Mouse (Mus musculus) cortical plate, adult 2 months (tissue): ENCODE data around the gene Tnxb.

ENCODE experiments used
- CTCF ChIP-seq: fragments of 200-500 bp; IDR thresholded peaks from 2 replicates; pipeline ENCODE4 v1.5.1; 2011; ENCODE audit warnings: mild to moderate bottlenecking, control low read depth, low read length; ENCODE audit not compliant: insufficient read depth; ENCODE audit errors: extremely low read depth
- POLR2A ChIP-seq: fragments of 200-500 bp; IDR thresholded peaks from 2 replicates; pipeline ENCODE4 v1.6.1; 2011; ENCODE audit warnings: mild to moderate bottlenecking, low read length, control low read depth; ENCODE audit not compliant: insufficient read depth; ENCODE audit errors: extremely low read depth

GRCm38 (mm10) chr17:34671151-34672066, 1.1 kb downstream of the Tnxb start:
- no peak for TF ChIP-seq POLR2A
- TF ChIP-seq CTCF, result no peak
